Mouse (Mus musculus) lung, postnatal 4 days (tissue): Measurements from ENCODE around the gene Glyat.

Experiments
- DNase-seq, 2 experiments: peaks; one replicate each; pipeline ENCODE4 v3.0.0; 2021

The Glyat gene

GRCm38 (mm10) chr19:12685231-12685630 lies 52.1 kb downstream of the Glyat start:
- DNase-seq, result no peak

DNA sequence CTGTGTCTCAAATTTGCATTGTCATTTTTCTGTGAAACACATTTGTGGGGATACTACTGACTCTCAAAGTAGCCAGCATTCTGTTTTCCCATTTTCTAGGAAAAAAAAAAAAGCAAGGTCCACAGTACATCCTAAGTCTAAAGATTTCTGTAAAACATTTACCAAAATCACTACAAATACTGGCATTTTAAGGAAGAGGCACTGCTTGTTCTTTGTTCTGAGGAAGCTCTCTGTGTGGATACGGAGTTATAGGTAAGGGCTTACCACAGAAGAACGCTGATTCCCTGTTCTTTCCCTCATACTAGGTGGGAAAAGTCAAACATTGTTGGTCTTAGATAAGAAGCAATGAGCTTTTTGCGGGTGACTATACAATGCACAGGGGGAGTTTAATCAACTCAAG lies 62.5 kb downstream of the Glyat start, which contains the start of gene Keg1:
Keg1 (plus strand) TSS at position 197 of the 400 bp plus-strand sequence.
- no peak for DNase-seq

- no peak for DNase-seq
These were observed 63.1 kb downstream of the Glyat start for GRCm38 (mm10) chr19:12696221-12696620.
